Mouse (Mus musculus): ENCODE measurements around the gene Zfp27. TPM values are rescaled to one million over a fixed set of nuclear protein-coding genes. Genes with fewer than 3 reads are reported as not detected.

The Zfp27 gene
- total and polyA plus RNA-seq, 2 experiments from 2014 or later = 9.4 to 19.5 TPM

DNA sequence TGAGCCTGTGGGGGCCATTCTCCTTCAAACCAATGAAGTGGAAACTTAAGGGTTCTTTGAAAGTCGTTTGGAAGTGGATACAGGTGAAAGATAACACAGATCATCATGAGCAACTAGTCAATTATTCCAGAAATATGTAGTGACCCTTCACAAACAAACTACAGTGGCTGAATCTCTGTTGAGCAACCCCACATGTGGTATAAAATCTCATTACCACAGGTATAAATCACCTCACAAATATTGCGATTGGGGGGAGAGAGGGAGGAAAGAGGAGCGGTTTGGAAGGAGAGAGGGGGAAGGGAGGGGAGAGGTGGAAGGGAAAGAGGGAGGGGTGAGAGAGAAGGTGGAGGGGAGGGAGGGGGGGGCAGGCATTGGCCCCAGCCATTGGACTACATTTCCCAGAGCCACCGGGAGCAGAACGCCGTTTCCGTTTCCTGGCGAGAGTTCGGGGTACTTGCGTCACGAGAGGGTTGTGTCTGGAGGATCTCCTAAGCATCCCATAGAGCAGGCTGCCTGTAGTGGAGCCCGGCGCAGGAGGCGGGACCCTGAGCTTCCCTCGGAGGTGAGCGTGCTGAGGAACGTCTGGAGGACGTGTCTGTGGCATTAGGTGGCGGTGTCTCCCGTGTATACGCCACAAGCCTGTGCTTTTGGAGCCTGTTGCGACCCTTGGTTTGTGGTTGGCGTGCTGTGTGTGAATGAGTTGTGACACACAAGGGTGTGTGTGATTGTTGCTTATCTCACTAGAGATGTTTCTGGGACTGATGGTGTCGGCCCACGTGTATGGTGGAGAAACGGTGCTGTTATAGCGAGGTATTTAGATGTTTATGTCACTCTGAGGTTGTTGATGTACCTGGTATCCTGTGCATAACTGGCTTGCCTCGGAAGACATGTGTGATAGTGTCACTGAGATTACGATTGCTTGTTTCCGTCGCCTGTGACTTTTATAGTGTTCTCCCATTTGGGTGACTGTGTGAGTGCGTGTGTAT, 46.5 kb downstream of the Zfp27 start, which contains the start of gene Zfp420:
Zfp420 (plus strand) TSS at position 448 of the 986 bp plus-strand sequence.
- Histone ChIP-seq H3K4me1 (ENCODE audit: insufficient read depth) (peaks cover 7% of the 10 kb centered on the region; the same call in 1 of the 2 replicates), H3K27ac (ENCODE audit: low read depth, low read length) (no peak within 1 kb of the TSS), H3K27me3 (ENCODE audit: insufficient read depth, low read length) (no peaks in the 10 kb centered on the region), H3K9me3 (ENCODE audit: low read length) (no peaks in the 10 kb centered on the region), H3K4me3 (ENCODE audit: low read depth, low read length) (peak within 1 kb of the TSS; percentile 59), H3K4me2 (ENCODE audit: low read depth) (peak within 1 kb of the TSS; percentile 64), H3K36me3 (ENCODE audit: insufficient read depth) (no peaks in the 10 kb centered on the region), H3K9ac (peak within 1 kb of the TSS; percentile 52)
- peak; percentile 55 for TF ChIP-seq CTCF (IDR thresholded peaks at IDR 0.05; ENCODE audit: low read depth)
- peak; percentile 99 for ATAC-seq
- WGBS = 4% methylated on average over 32 of the region's 32 CpGs
- DNase-seq = peak; percentile 95

DNA sequence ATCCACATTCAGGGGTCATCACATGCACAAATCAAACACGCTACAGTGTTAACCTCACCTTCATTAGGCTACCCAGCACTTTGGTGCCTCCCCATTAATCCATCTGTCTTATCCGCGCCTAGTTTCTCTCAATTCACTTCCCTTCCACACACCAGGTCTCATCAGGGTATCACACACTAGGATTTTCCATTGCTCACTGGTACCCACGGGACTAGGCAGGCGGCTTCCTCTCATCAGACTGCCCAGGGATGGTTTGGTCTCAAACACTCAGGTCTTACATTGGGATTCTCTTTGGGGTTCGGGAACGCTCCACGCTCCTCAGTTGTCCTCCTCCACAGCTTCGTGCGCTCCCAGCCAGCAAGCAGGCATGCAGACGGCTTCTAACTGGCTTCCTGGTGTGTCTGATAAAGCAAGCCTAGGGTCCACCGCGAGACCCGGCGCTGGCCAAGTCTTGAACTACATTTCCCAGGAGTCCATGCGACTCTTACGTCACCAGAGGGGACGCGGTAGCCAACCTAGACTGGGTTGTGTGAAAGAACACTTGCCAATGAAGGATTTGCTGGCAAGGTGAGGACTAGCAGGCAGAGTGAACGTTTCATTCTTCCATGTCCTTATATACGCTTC, 53.0 kb downstream of the Zfp27 start, which contains the start of gene Zfp940:
Zfp940 (minus strand) TSS at position 451 of the 624 bp plus-strand sequence.
- ATAC-seq = peak; percentile 99

DNA sequence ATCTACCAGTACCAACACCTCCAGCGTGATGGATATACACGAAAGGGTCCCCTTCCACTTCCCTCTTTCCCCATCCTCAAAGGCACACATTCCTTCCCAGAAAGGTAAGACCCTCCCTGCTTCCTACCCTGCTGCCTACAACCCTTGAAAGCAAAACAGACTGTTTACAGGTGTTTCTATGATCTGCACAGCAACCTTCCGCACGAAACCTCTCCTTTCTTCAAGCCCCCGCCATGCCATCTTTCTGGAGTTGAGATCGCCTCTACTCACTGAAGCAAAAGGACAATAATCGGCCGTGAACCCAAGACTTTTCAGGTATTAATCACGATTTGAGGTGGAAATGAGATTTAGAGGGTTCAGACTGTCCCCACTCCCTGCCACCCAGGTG, 53.5 kb downstream of the Zfp27 start:
- Histone ChIP-seq H3K27me3 (ENCODE audit: insufficient read depth, low read length) (no peaks in the 10 kb centered on the region), H3K4me1 (ENCODE audit: insufficient read depth) (no peaks in the 10 kb centered on the region), H3K27ac (ENCODE audit: low read depth, low read length) (no peak overlapping the region), H3K4me2 (ENCODE audit: low read depth) (peak overlapping the region; percentile 57), H3K4me3 (ENCODE audit: low read depth, low read length) (peak overlapping the region; percentile 45), H3K9me3 (ENCODE audit: low read length) (no peaks in the 10 kb centered on the region), H3K36me3 (ENCODE audit: insufficient read depth) (peaks cover 18% of the 10 kb centered on the region; the same call in 1 of the 2 replicates), H3K9ac (peak overlapping the region; percentile 53)
- ATAC-seq = no peak
- WGBS = 58% methylated on average over 9 of the region's 9 CpGs
- DNase-seq = no peak
- no peak for TF ChIP-seq CTCF (IDR thresholded peaks at IDR 0.05; ENCODE audit: low read depth)

More for the DNA sequence above, 53.0 kb downstream of the Zfp27 start, which contains the start of gene Zfp940:
- Histone ChIP-seq H3K27me3 (ENCODE audit: insufficient read depth, low read length) (no peaks in the 10 kb centered on the region), H3K9ac (peak within 1 kb of the TSS; percentile 53), H3K4me3 (ENCODE audit: low read depth, low read length) (peak within 1 kb of the TSS; percentile 45), H3K4me2 (ENCODE audit: low read depth) (peak within 1 kb of the TSS; percentile 57), H3K36me3 (ENCODE audit: insufficient read depth) (peaks cover 18% of the 10 kb centered on the region; the same call in 1 of the 2 replicates), H3K9me3 (ENCODE audit: low read length) (no peaks in the 10 kb centered on the region), H3K4me1 (ENCODE audit: insufficient read depth) (no peaks in the 10 kb centered on the region), H3K27ac (ENCODE audit: low read depth, low read length) (peak within 1 kb of the TSS; percentile 57)
- 1% methylated on average over 21 of the region's 21 CpGs for WGBS
- no peak for TF ChIP-seq CTCF (IDR thresholded peaks at IDR 0.05; ENCODE audit: low read depth)
- peak; percentile 93 for DNase-seq

DNA sequence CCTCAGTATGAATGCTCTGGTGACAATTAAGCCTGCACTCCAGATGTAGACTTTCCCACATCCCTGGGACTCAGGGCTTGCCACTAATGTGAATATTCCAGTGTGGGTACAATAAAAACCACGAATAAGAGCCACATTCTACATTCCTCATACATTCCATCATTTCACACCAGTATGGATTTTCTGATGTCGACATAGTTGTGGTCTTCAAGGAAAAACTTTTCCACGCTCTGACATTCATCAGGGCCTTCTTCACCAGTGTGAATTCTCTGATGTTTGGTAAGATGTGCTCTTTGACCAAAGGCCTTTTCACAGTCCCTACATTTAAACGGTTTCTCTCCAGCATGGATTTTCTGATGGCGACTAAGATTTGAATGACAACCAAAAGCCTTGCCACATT, 61.8 kb downstream of the Zfp27 start:
- Histone ChIP-seq H3K4me1 (ENCODE audit: insufficient read depth) (no peaks in the 10 kb centered on the region), H3K9ac (no peak overlapping the region), H3K9me3 (ENCODE audit: low read length) (no peaks in the 10 kb centered on the region), H3K4me2 (ENCODE audit: low read depth) (no peak overlapping the region), H3K36me3 (ENCODE audit: insufficient read depth) (peaks cover 34% of the 10 kb centered on the region), H3K27me3 (ENCODE audit: insufficient read depth, low read length) (no peaks in the 10 kb centered on the region), H3K4me3 (ENCODE audit: low read depth, low read length) (no peak overlapping the region), H3K27ac (ENCODE audit: low read depth, low read length) (no peak overlapping the region)
- ATAC-seq (no peak), DNase-seq (no peak)
- TF ChIP-seq CTCF (IDR thresholded peaks at IDR 0.05; ENCODE audit: low read depth) = no peak
- 91% methylated on average over 5 of the region's 5 CpGs for WGBS

Small RNA genes lying within 50 kb of the gene (microRNA-seq; reads per million reads assigned to microRNA genes)
- gene Mir7668 = 0 to 0.49 reads per million in 2 experiments

Other genes with a start within 250 kb of the Zfp27 start
- gene Catsperg2, start 179.5 kb downstream of the Zfp27 start, total RNA-seq (2014; rRNA removed) = 0.52 and 0.62 TPM in 2 replicates
- gene Catsperg2, start 179.5 kb downstream of the Zfp27 start, polyA plus RNA-seq (2015; fragmentation: Nextera tagmentation; extraction: Ambion mirVana) = 0.10 TPM in 1 of 2 replicates, not detected in the other
- 16.7 and 19.0 TPM in 2 replicates for gene Zfp84, start 138.0 kb downstream of the Zfp27 start, total RNA-seq (2014; rRNA removed)
- 5.8 and 6.9 TPM in 2 replicates for gene Zfp84, start 138.0 kb downstream of the Zfp27 start, polyA plus RNA-seq (2015; fragmentation: Nextera tagmentation; extraction: Ambion mirVana)
- 11.3 and 14.4 TPM in 2 replicates for gene Zfp30, start 122.6 kb downstream of the Zfp27 start, total RNA-seq (2014; rRNA removed)
- gene Zfp30, start 122.6 kb downstream of the Zfp27 start, polyA plus RNA-seq (2015; fragmentation: Nextera tagmentation; extraction: Ambion mirVana) = 10.2 and 11.4 TPM in 2 replicates
- 15.6 and 16.9 TPM in 2 replicates for gene Zfp790, start 90.5 kb downstream of the Zfp27 start, total RNA-seq (2014; rRNA removed)
- gene Zfp790, start 90.5 kb downstream of the Zfp27 start, polyA plus RNA-seq (2015; fragmentation: Nextera tagmentation; extraction: Ambion mirVana) = 9.3 and 12.2 TPM in 2 replicates
- 12.7 and 18.3 TPM in 2 replicates for gene Zfp940, start 52.9 kb downstream of the Zfp27 start, total RNA-seq (2014; rRNA removed)
- 8.8 and 12.4 TPM in 2 replicates for gene Zfp940, start 52.9 kb downstream of the Zfp27 start, polyA plus RNA-seq (2015; fragmentation: Nextera tagmentation; extraction: Ambion mirVana)
- 26.9 and 27.1 TPM in 2 replicates for gene Zfp420, start 46.6 kb downstream of the Zfp27 start, total RNA-seq (2014; rRNA removed)
- gene Zfp420, start 46.6 kb downstream of the Zfp27 start, polyA plus RNA-seq (2015; fragmentation: Nextera tagmentation; extraction: Ambion mirVana) = 9.9 and 15.5 TPM in 2 replicates
- gene Zfp383, start 1.7 kb upstream of the Zfp27 start, total RNA-seq (2014; rRNA removed) = 9.5 and 11.5 TPM in 2 replicates
- 3.0 and 3.9 TPM in 2 replicates for gene Zfp383, start 1.7 kb upstream of the Zfp27 start, polyA plus RNA-seq (2015; fragmentation: Nextera tagmentation; extraction: Ambion mirVana)
- 11.9 and 14.4 TPM in 2 replicates for gene Zfp74, start 47.5 kb upstream of the Zfp27 start, total RNA-seq (2014; rRNA removed)
- 6.6 and 15.8 TPM in 2 replicates for gene Zfp74, start 47.5 kb upstream of the Zfp27 start, polyA plus RNA-seq (2015; fragmentation: Nextera tagmentation; extraction: Ambion mirVana)
- gene Zfp568, start 77.4 kb upstream of the Zfp27 start, total RNA-seq (2014; rRNA removed) = 5.9 and 7.3 TPM in 2 replicates
- 0.72 and 2.1 TPM in 2 replicates for gene Zfp568, start 77.4 kb upstream of the Zfp27 start, polyA plus RNA-seq (2015; fragmentation: Nextera tagmentation; extraction: Ambion mirVana)
- gene Zfp14, start 144.8 kb upstream of the Zfp27 start, total RNA-seq (2014; rRNA removed) = 13.2 and 15.2 TPM in 2 replicates
- gene Zfp14, start 144.8 kb upstream of the Zfp27 start, polyA plus RNA-seq (2015; fragmentation: Nextera tagmentation; extraction: Ambion mirVana) = 5.3 and 6.9 TPM in 2 replicates
- 8.0 and 11.0 TPM in 2 replicates for gene Zfp82, start 166.3 kb upstream of the Zfp27 start, total RNA-seq (2014; rRNA removed)
- gene Zfp82, start 166.3 kb upstream of the Zfp27 start, polyA plus RNA-seq (2015; fragmentation: Nextera tagmentation; extraction: Ambion mirVana) = 5.9 and 7.3 TPM in 2 replicates
- gene Gm26920, start 183.8 kb upstream of the Zfp27 start, total RNA-seq (2014; rRNA removed) = 1.0 TPM in 1 of 2 replicates, not detected in the other
- gene Gm26920, start 183.8 kb upstream of the Zfp27 start, polyA plus RNA-seq (2015; fragmentation: Nextera tagmentation; extraction: Ambion mirVana) = 0.38 and 1.1 TPM in 2 replicates
- 3.6 and 5.0 TPM in 2 replicates for gene Zfp566, start 184.0 kb upstream of the Zfp27 start, total RNA-seq (2014; rRNA removed)
- 15.6 and 19.6 TPM in 2 replicates for gene Zfp566, start 184.0 kb upstream of the Zfp27 start, polyA plus RNA-seq (2015; fragmentation: Nextera tagmentation; extraction: Ambion mirVana)
- 69.8 and 81.0 TPM in 2 replicates for gene Zfp260, start 188.2 kb upstream of the Zfp27 start, total RNA-seq (2014; rRNA removed)
- 51.2 and 55.5 TPM in 2 replicates for gene Zfp260, start 188.2 kb upstream of the Zfp27 start, polyA plus RNA-seq (2015; fragmentation: Nextera tagmentation; extraction: Ambion mirVana)
- gene Zfp382, start 215.4 kb upstream of the Zfp27 start, total RNA-seq (2014; rRNA removed) = 12.3 and 25.3 TPM in 2 replicates
- 7.8 and 15.5 TPM in 2 replicates for gene Zfp382, start 215.4 kb upstream of the Zfp27 start, polyA plus RNA-seq (2015; fragmentation: Nextera tagmentation; extraction: Ambion mirVana)